Mouse (Mus musculus): ENCODE data around the gene Agtr1a. TPM values are rescaled to one million over a fixed set of nuclear protein-coding genes. Genes with fewer than 3 reads are reported as not detected.

Gene Agtr1a
- polyA plus RNA-seq, 1 experiment = not detected

GRCm38 (mm10) chr13:30361002-30361401, 24.8 kb downstream of the Agtr1a start:
- H3K4me2 ChIP-seq (ENCODE audit: low read depth) = no peak overlapping the region
- TF ChIP-seq TCF12 (IDR thresholded peaks at IDR 0.05; ENCODE audit: insufficient read depth, poor library complexity, severe bottlenecking) (no peak), SRF (IDR thresholded peaks at IDR 0.05; ENCODE audit: control insufficient read depth, insufficient read length, low read depth) (no peak), E2F4 (IDR thresholded peaks at IDR 0.05; ENCODE audit: insufficient read depth) (no peak), REST (IDR thresholded peaks at IDR 0.05; ENCODE audit: insufficient read depth, insufficient read length) (no peak), TCF3 (IDR thresholded peaks at IDR 0.05; ENCODE audit: insufficient read length, low read depth) (no peak), MAX (IDR thresholded peaks at IDR 0.05; ENCODE audit: low read depth) (no peak), USF1 (IDR thresholded peaks at IDR 0.05; ENCODE audit: low read depth) (no peak)

GRCm38 (mm10) chr13:30362048-30362447, 25.8 kb downstream of the Agtr1a start:
- no peak overlapping the region for H3K4me3 ChIP-seq
- no peaks in the 10 kb centered on the region for H3K79me2 ChIP-seq (ENCODE audit: control insufficient read depth, insufficient read depth)
- TF ChIP-seq MAX (IDR thresholded peaks at IDR 0.05; ENCODE audit: low read depth) = no peak
- no peak for TF ChIP-seq SRF (IDR thresholded peaks at IDR 0.05; ENCODE audit: control insufficient read depth, insufficient read length, low read depth)
- TF ChIP-seq CEBPB (IDR thresholded peaks at IDR 0.05; ENCODE audit: insufficient read depth, poor library complexity, severe bottlenecking) = no peak
- TF ChIP-seq TCF12 (IDR thresholded peaks at IDR 0.05; ENCODE audit: insufficient read depth, poor library complexity, severe bottlenecking) = no peak
- no peak for TF ChIP-seq USF1 (IDR thresholded peaks at IDR 0.05; ENCODE audit: low read depth)
- no peak for TF ChIP-seq TCF3 (IDR thresholded peaks at IDR 0.05; ENCODE audit: insufficient read length, low read depth)
- TF ChIP-seq POLR2A (IDR thresholded peaks at IDR 0.05; ENCODE audit: insufficient read length, low read depth) = no peak
- no peak for TF ChIP-seq E2F4 (IDR thresholded peaks at IDR 0.05; ENCODE audit: insufficient read depth)
- no peak for TF ChIP-seq REST (IDR thresholded peaks at IDR 0.05; ENCODE audit: insufficient read depth, insufficient read length)
- no peak overlapping the region for H3K4me2 ChIP-seq (ENCODE audit: low read depth)
- H3K36me3 ChIP-seq (ENCODE audit: control insufficient read depth, insufficient read depth) = no peaks in the 10 kb centered on the region
- no peak overlapping the region for H3ac ChIP-seq (ENCODE audit: control insufficient read depth, insufficient read length)
- peaks cover 9% of the 10 kb centered on the region for H3K27me3 ChIP-seq (ENCODE audit: control insufficient read depth, insufficient read depth, insufficient read length)

More at GRCm38 (mm10) chr13:30361002-30361401, 24.8 kb downstream of the Agtr1a start:
- Histone ChIP-seq H3K36me3 (ENCODE audit: control insufficient read depth, insufficient read depth) (no peaks in the 10 kb centered on the region), H3K79me2 (ENCODE audit: control insufficient read depth, insufficient read depth) (no peaks in the 10 kb centered on the region), H3K4me3 (no peak overlapping the region), H3ac (ENCODE audit: control insufficient read depth, insufficient read length) (no peak overlapping the region), H3K27me3 (ENCODE audit: control insufficient read depth, insufficient read depth, insufficient read length) (peaks cover 9% of the 10 kb centered on the region)

- H3K36me3 ChIP-seq (ENCODE audit: control insufficient read depth, insufficient read depth) = no peaks in the 10 kb centered on the region
- TF ChIP-seq MYOG (IDR thresholded peaks at IDR 0.05; ENCODE audit: control insufficient read depth in 1 of 3, insufficient read depth in 1 of 3, insufficient read length in 2 of 3, low read depth in 2 of 3) = no peak
- no peak for TF ChIP-seq SRF (IDR thresholded peaks at IDR 0.05; ENCODE audit: control insufficient read depth, insufficient read length, low read depth)
- TF ChIP-seq MYOD1 (IDR thresholded peaks at IDR 0.05; ENCODE audit: control insufficient read depth in 1 of 3, insufficient read length in 2 of 3, low read depth in 2 of 3) = no peak
- no peak for TF ChIP-seq MAX (IDR thresholded peaks at IDR 0.05; ENCODE audit: low read depth)
- no peak for TF ChIP-seq TCF3 (IDR thresholded peaks at IDR 0.05; ENCODE audit: insufficient read length, low read depth)
- no peak for TF ChIP-seq USF1 (IDR thresholded peaks at IDR 0.05; ENCODE audit: low read depth)
- no peak for TF ChIP-seq REST (IDR thresholded peaks at IDR 0.05; ENCODE audit: insufficient read depth, insufficient read length)
- no peak for TF ChIP-seq CEBPB (IDR thresholded peaks at IDR 0.05; ENCODE audit: insufficient read depth, poor library complexity, severe bottlenecking)
- TF ChIP-seq TCF12 (IDR thresholded peaks at IDR 0.05; ENCODE audit: insufficient read depth, poor library complexity, severe bottlenecking) = no peak
- TF ChIP-seq POLR2AphosphoS2 (IDR thresholded peaks at IDR 0.05; ENCODE audit: insufficient read length, low read depth) = no peak
- no peak for TF ChIP-seq POLR2A (IDR thresholded peaks at IDR 0.05; ENCODE audit: insufficient read length, low read depth)
- TF ChIP-seq E2F4 (IDR thresholded peaks at IDR 0.05; ENCODE audit: insufficient read depth) = no peak
- H3K79me2 ChIP-seq (ENCODE audit: control insufficient read depth, insufficient read depth) = no peaks in the 10 kb centered on the region
- H3ac ChIP-seq (ENCODE audit: control insufficient read depth, insufficient read length) = no peak overlapping the region
- H3K4me2 ChIP-seq (ENCODE audit: low read depth) = no peak overlapping the region
- H3K4me3 ChIP-seq = no peak overlapping the region
- H3K27me3 ChIP-seq (ENCODE audit: control insufficient read depth, insufficient read depth, insufficient read length) = peaks cover 9% of the 10 kb centered on the region
These were observed 27.9 kb downstream of the Agtr1a start for GRCm38 (mm10) chr13:30364097-30364625.

GRCm38 (mm10) chr13:30364780-30365179, 28.5 kb downstream of the Agtr1a start:
- Histone ChIP-seq H3K27me3 (ENCODE audit: control insufficient read depth, insufficient read depth, insufficient read length) (peaks cover 9% of the 10 kb centered on the region), H3K4me3 (no peak overlapping the region), H3ac (ENCODE audit: control insufficient read depth, insufficient read length) (no peak overlapping the region), H3K79me2 (ENCODE audit: control insufficient read depth, insufficient read depth) (no peaks in the 10 kb centered on the region), H3K4me2 (ENCODE audit: low read depth) (no peak overlapping the region), H3K36me3 (ENCODE audit: control insufficient read depth, insufficient read depth) (no peaks in the 10 kb centered on the region)
- TF ChIP-seq MYOG (IDR thresholded peaks at IDR 0.05; ENCODE audit: control insufficient read depth in 1 of 3, insufficient read depth in 1 of 3, insufficient read length in 2 of 3, low read depth in 2 of 3) (no peak), USF1 (IDR thresholded peaks at IDR 0.05; ENCODE audit: low read depth) (no peak), SRF (IDR thresholded peaks at IDR 0.05; ENCODE audit: control insufficient read depth, insufficient read length, low read depth) (no peak), POLR2AphosphoS2 (IDR thresholded peaks at IDR 0.05; ENCODE audit: insufficient read length, low read depth) (no peak), TCF3 (IDR thresholded peaks at IDR 0.05; ENCODE audit: insufficient read length, low read depth) (no peak), MAX (IDR thresholded peaks at IDR 0.05; ENCODE audit: low read depth) (no peak), POLR2A (IDR thresholded peaks at IDR 0.05; ENCODE audit: insufficient read length, low read depth) (no peak), MYOD1 (IDR thresholded peaks at IDR 0.05; ENCODE audit: control insufficient read depth in 1 of 3, insufficient read length in 2 of 3, low read depth in 2 of 3) (no peak), TCF12 (IDR thresholded peaks at IDR 0.05; ENCODE audit: insufficient read depth, poor library complexity, severe bottlenecking) (no peak), CEBPB (IDR thresholded peaks at IDR 0.05; ENCODE audit: insufficient read depth, poor library complexity, severe bottlenecking) (no peak), REST (IDR thresholded peaks at IDR 0.05; ENCODE audit: insufficient read depth, insufficient read length) (no peak), E2F4 (IDR thresholded peaks at IDR 0.05; ENCODE audit: insufficient read depth) (no peak)

- Histone ChIP-seq H3K36me3 (ENCODE audit: control insufficient read depth, insufficient read depth) (no peaks in the 10 kb centered on the region), H3K79me2 (ENCODE audit: control insufficient read depth, insufficient read depth) (no peaks in the 10 kb centered on the region), H3ac (ENCODE audit: control insufficient read depth, insufficient read length) (no peak overlapping the region), H3K4me2 (ENCODE audit: low read depth) (no peak overlapping the region), H3K27me3 (ENCODE audit: control insufficient read depth, insufficient read depth, insufficient read length) (peaks cover 8% of the 10 kb centered on the region), H3K4me3 (no peak overlapping the region)
- TF ChIP-seq MYOG (IDR thresholded peaks at IDR 0.05; ENCODE audit: control insufficient read depth in 1 of 3, insufficient read depth in 1 of 3, insufficient read length in 2 of 3, low read depth in 2 of 3) (no peak), CEBPB (IDR thresholded peaks at IDR 0.05; ENCODE audit: insufficient read depth, poor library complexity, severe bottlenecking) (no peak), MYOD1 (IDR thresholded peaks at IDR 0.05; ENCODE audit: control insufficient read depth in 1 of 3, insufficient read length in 2 of 3, low read depth in 2 of 3) (no peak), POLR2A (IDR thresholded peaks at IDR 0.05; ENCODE audit: insufficient read length, low read depth) (no peak), TCF12 (IDR thresholded peaks at IDR 0.05; ENCODE audit: insufficient read depth, poor library complexity, severe bottlenecking) (no peak), USF1 (IDR thresholded peaks at IDR 0.05; ENCODE audit: low read depth) (no peak), SRF (IDR thresholded peaks at IDR 0.05; ENCODE audit: control insufficient read depth, insufficient read length, low read depth) (no peak), E2F4 (IDR thresholded peaks at IDR 0.05; ENCODE audit: insufficient read depth) (no peak), MAX (IDR thresholded peaks at IDR 0.05; ENCODE audit: low read depth) (no peak), REST (IDR thresholded peaks at IDR 0.05; ENCODE audit: insufficient read depth, insufficient read length) (no peak), TCF3 (IDR thresholded peaks at IDR 0.05; ENCODE audit: insufficient read length, low read depth) (no peak), POLR2AphosphoS2 (IDR thresholded peaks at IDR 0.05; ENCODE audit: insufficient read length, low read depth) (no peak)
These were observed 29.1 kb downstream of the Agtr1a start for GRCm38 (mm10) chr13:30365378-30365777.

All from myocyte (in vitro differentiated cells).